10 mouse cellular contexts compared by ENCODE assay signal in genomic region chr16:52190714-52191113, GRCm38 (mm10).
"Had no signal": no experiment of that assay in that cellular context is flagged by ENCODE, and none has a peak within 500 bp of the region (broad histone marks: within the 10 kb centered on the region; RNA-seq: fewer than 3 reads in every experiment).

No protein-coding gene starts in this region.

- DNase-seq: layer of hippocampus, postnatal 36 days; lung, adult 18-20 months; lung, postnatal 10 days; lung, postnatal 36 days; retina, postnatal 1 day; right cerebral cortex, postnatal 25 days; spleen, adult 18-20 months; thymus, adult 2 months; thymus, postnatal 14 days; thymus, postnatal 4 days had no signal
